Mouse (Mus musculus): ENCODE measurements around the gene Lpp.
A peak's percentile ranks its signal among the peaks of the same experiment; 100 is the strongest.

Gene Lpp

GRCm38 (mm10) chr16:24625576-24625975 lies 232.3 kb downstream of the Lpp start:
- DNase-seq (ENCODE audit: low spot score) = no peak

- no peak for DNase-seq (ENCODE audit: low spot score)
These were observed 235.5 kb downstream of the Lpp start for GRCm38 (mm10) chr16:24628779-24629178.

GRCm38 (mm10) chr16:24629218-24630172 lies 236.2 kb downstream of the Lpp start:
- no peak for DNase-seq (ENCODE audit: low spot score)

- DNase-seq (ENCODE audit: low spot score) = no peak
These were observed 242.1 kb downstream of the Lpp start for GRCm38 (mm10) chr16:24635381-24635919.

- DNase-seq (ENCODE audit: low spot score) = peak; percentile 50
These were observed 243.6 kb downstream of the Lpp start for GRCm38 (mm10) chr16:24636894-24637293.

GRCm38 (mm10) chr16:24641003-24641797 lies 247.9 kb downstream of the Lpp start:
- no peak for DNase-seq (ENCODE audit: low spot score)

GRCm38 (mm10) chr16:24643024-24643635 lies 249.8 kb downstream of the Lpp start:
- DNase-seq (ENCODE audit: low spot score) = no peak

GRCm38 (mm10) chr16:24644154-24644553 lies 250.8 kb downstream of the Lpp start:
- DNase-seq (ENCODE audit: low spot score) = no peak

GRCm38 (mm10) chr16:24644760-24645406 lies 251.6 kb downstream of the Lpp start:
- DNase-seq (ENCODE audit: low spot score) = no peak

- DNase-seq (ENCODE audit: low spot score) = no peak
These were observed 252.7 kb downstream of the Lpp start for GRCm38 (mm10) chr16:24645906-24646603.

- DNase-seq (ENCODE audit: low spot score) = no peak
These were observed 258.6 kb downstream of the Lpp start for GRCm38 (mm10) chr16:24651655-24652654.

GRCm38 (mm10) chr16:24653041-24653440 lies 259.7 kb downstream of the Lpp start:
- DNase-seq (ENCODE audit: low spot score) = no peak

- no peak for DNase-seq (ENCODE audit: low spot score)
These were observed 261.8 kb downstream of the Lpp start for GRCm38 (mm10) chr16:24655116-24655515.

- no peak for DNase-seq (ENCODE audit: low spot score)
These were observed 262.7 kb downstream of the Lpp start for GRCm38 (mm10) chr16:24656026-24656425.

GRCm38 (mm10) chr16:24656752-24657151 lies 263.4 kb downstream of the Lpp start:
- DNase-seq (ENCODE audit: low spot score) = no peak

- DNase-seq (ENCODE audit: low spot score) = no peak
These were observed 265.7 kb downstream of the Lpp start for GRCm38 (mm10) chr16:24659049-24659448.

- DNase-seq (ENCODE audit: low spot score) = no peak
These were observed 270.8 kb downstream of the Lpp start for GRCm38 (mm10) chr16:24664131-24664530.

- no peak for DNase-seq (ENCODE audit: low spot score)
These were observed 276.6 kb downstream of the Lpp start for GRCm38 (mm10) chr16:24669718-24670460.

- no peak for DNase-seq (ENCODE audit: low spot score)
These were observed 285.6 kb downstream of the Lpp start for GRCm38 (mm10) chr16:24678942-24679341.

Data from retina, embryonic 14.5 days (tissue).